Comparison of ENCODE assay signal across 24 mouse cellular contexts in the genomic region with DNA sequence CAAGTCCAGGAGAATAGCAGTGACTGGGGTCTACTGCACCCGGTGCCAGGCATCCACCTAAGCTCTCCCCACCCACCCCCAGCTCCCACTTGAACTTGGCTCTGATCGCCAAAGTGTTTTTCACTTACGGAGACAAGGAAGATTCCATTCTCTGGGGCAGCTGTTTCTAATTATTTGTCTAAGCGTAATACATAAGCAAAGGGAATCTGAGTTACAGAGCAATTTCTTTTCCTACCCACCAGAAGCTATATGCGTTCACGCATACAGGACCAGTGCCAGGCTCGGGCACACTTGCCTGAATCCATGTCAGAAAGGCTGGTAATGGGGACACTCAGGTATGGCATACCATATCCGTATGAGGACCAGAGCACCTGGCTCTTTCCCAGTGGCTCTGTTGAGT.
DNase-seq lines count a peak whose midpoint lies in the region; ATAC-seq and TF ChIP-seq lines count a peak whose summit lies in the region.
"Had no signal": no experiment of that assay in that cellular context is flagged by ENCODE, and none has a peak within 500 bp of the region (broad histone marks: within the 10 kb centered on the region; RNA-seq: fewer than 3 reads in every experiment).

No protein-coding gene starts in this region.

- no peak overlapping the region for H3K4me3 ChIP-seq in lung, embryonic 14.5 days (ENCODE audit: low read depth, low read length)
- no peak overlapping the region for H3K4me3 ChIP-seq in embryonic facial prominence, embryonic 15.5 days (replicated peaks)
- no peak overlapping the region for H3K4me3 ChIP-seq in stomach, embryonic 16.5 days (replicated peaks; ENCODE audit: low read length)
- H3K4me3 ChIP-seq in hindbrain, embryonic 12.5 days, result no peak overlapping the region
- H3K4me3 ChIP-seq: erythroblast, embryonic 14.5 days; forebrain, embryonic 12.5 days; heart, embryonic 15.5 days; hindbrain, embryonic 15.5 days; intestine, embryonic 15.5 days; midbrain, embryonic 10.5 days; myocyte; neural tube, embryonic 13.5 days had no signal

- no peak overlapping the region for H3K4me2 ChIP-seq in lung, embryonic 14.5 days
- H3K4me2 ChIP-seq in embryonic facial prominence, embryonic 15.5 days (replicated peaks), result no peak overlapping the region
- H3K4me2 ChIP-seq in stomach, embryonic 16.5 days (ENCODE audit: low read depth, low read length), result no peak overlapping the region
- no peak overlapping the region for H3K4me2 ChIP-seq in hindbrain, embryonic 12.5 days (replicated peaks)
- H3K4me2 ChIP-seq: forebrain, embryonic 12.5 days; heart, embryonic 15.5 days; hindbrain, embryonic 15.5 days; intestine, embryonic 15.5 days; neural tube, embryonic 13.5 days had no signal

- ATAC-seq in lung, embryonic 14.5 days (ENCODE audit: insufficient read depth), result no peak
- ATAC-seq in embryonic facial prominence, embryonic 15.5 days (ENCODE audit: insufficient number of reproducible peaks, low FRiP score, low TSS enrichment, low read depth), result no peak
- ATAC-seq in stomach, embryonic 16.5 days (ENCODE audit: insufficient read depth, low FRiP score), result no peak
- ATAC-seq in hindbrain, embryonic 12.5 days (ENCODE audit: low FRiP score), result no peak
- ATAC-seq: midbrain, embryonic 16.5 days had no signal

- TF ChIP-seq CTCF in lung, embryonic 14.5 days (IDR thresholded peaks at IDR 0.05; ENCODE audit: low read depth), result no peak

- H3K4me1 ChIP-seq in lung, embryonic 14.5 days (ENCODE audit: insufficient read depth), result peaks cover 14% of the 10 kb centered on the region
- peaks cover 15% of the 10 kb centered on the region for H3K4me1 ChIP-seq in embryonic facial prominence, embryonic 15.5 days
- H3K4me1 ChIP-seq in stomach, embryonic 16.5 days (ENCODE audit: control insufficient read depth, insufficient read depth, low read length), result no peaks in the 10 kb centered on the region
- 0 out of 2 replicates have a peak, but pooled peaks cover 2% of the 10 kb centered on the region for H3K4me1 ChIP-seq in hindbrain, embryonic 12.5 days
- H3K4me1 ChIP-seq: forebrain, embryonic 12.5 days; intestine, embryonic 15.5 days; midbrain, embryonic 10.5 days; neural tube, embryonic 13.5 days had no signal

- no peak overlapping the region for H3K9ac ChIP-seq in lung, embryonic 14.5 days
- H3K9ac ChIP-seq in embryonic facial prominence, embryonic 15.5 days, result no peak overlapping the region
- no peak overlapping the region for H3K9ac ChIP-seq in stomach, embryonic 16.5 days (ENCODE audit: low read length)
- no peak overlapping the region for H3K9ac ChIP-seq in hindbrain, embryonic 12.5 days
- H3K9ac ChIP-seq: forebrain, embryonic 12.5 days; heart, embryonic 15.5 days; hindbrain, embryonic 15.5 days; intestine, embryonic 15.5 days; neural tube, embryonic 13.5 days had no signal

- no peaks in the 10 kb centered on the region for H3K27me3 ChIP-seq in lung, embryonic 14.5 days (ENCODE audit: insufficient read depth, low read length)
- H3K27me3 ChIP-seq in embryonic facial prominence, embryonic 15.5 days, result no peaks in the 10 kb centered on the region
- H3K27me3 ChIP-seq in stomach, embryonic 16.5 days (ENCODE audit: control insufficient read depth, insufficient read depth, low read length), result no peaks in the 10 kb centered on the region
- no peaks in the 10 kb centered on the region for H3K27me3 ChIP-seq in hindbrain, embryonic 12.5 days
- H3K27me3 ChIP-seq: forebrain, embryonic 12.5 days; heart, embryonic 15.5 days; hindbrain, embryonic 15.5 days; intestine, embryonic 15.5 days; neural tube, embryonic 13.5 days had no signal

- DNase-seq in embryo, embryonic 10.5 days (ENCODE audit: low spot score), result peak; percentile 28
- no peak for DNase-seq in embryo, embryonic 9.5 days (ENCODE audit: extremely low spot score)
- DNase-seq in lung, embryonic 14.5 days, result peak; percentile 19
- DNase-seq in lung, adult 18-20 months, result no peak
- no peak for DNase-seq in right cerebral cortex, postnatal 14 days
- DNase-seq: adrenal gland, postnatal 36 days; cerebellum, adult 9-10 months; heart, postnatal 4 days; kidney, postnatal 25 days; right cerebral cortex, postnatal 4 days; thymus, adult 2 months; thymus, postnatal 4 days had no signal

- H3K27ac ChIP-seq in lung, embryonic 14.5 days (ENCODE audit: low read depth), result 0 out of 2 replicates have a peak overlapping the region, but pooled peaks have one; percentile 37
- peak overlapping the region; percentile 28; the same call in 1 of the 2 replicates for H3K27ac ChIP-seq in embryonic facial prominence, embryonic 15.5 days (replicated peaks)
- peak overlapping the region; percentile 52; the same call in 1 of the 2 replicates for H3K27ac ChIP-seq in stomach, embryonic 16.5 days (ENCODE audit: low read length)
- no peak overlapping the region for H3K27ac ChIP-seq in hindbrain, embryonic 12.5 days
- H3K27ac ChIP-seq: forebrain, embryonic 12.5 days; heart, embryonic 15.5 days; hindbrain, embryonic 15.5 days; intestine, embryonic 15.5 days; midbrain, embryonic 10.5 days; neural tube, embryonic 13.5 days had no signal

- 62% methylated on average over 8 of the region's 8 CpGs for WGBS in lung, embryonic 14.5 days
- WGBS in embryonic facial prominence, embryonic 15.5 days, result 41% methylated on average over 8 of the region's 8 CpGs
- 74% methylated on average over 8 of the region's 8 CpGs for WGBS in stomach, embryonic 16.5 days
- 87% methylated on average over 8 of the region's 8 CpGs for WGBS in hindbrain, embryonic 12.5 days

- H3K9me3 ChIP-seq in lung, embryonic 14.5 days (ENCODE audit: low read depth, low read length), result no peaks in the 10 kb centered on the region
- H3K9me3 ChIP-seq in embryonic facial prominence, embryonic 15.5 days (replicated peaks), result no peaks in the 10 kb centered on the region
- H3K9me3 ChIP-seq in stomach, embryonic 16.5 days (replicated peaks; ENCODE audit: control insufficient read depth, low read length), result no peaks in the 10 kb centered on the region
- H3K9me3 ChIP-seq in hindbrain, embryonic 12.5 days (replicated peaks), result no peaks in the 10 kb centered on the region
- H3K9me3 ChIP-seq: forebrain, embryonic 12.5 days; heart, embryonic 15.5 days; hindbrain, embryonic 15.5 days; intestine, embryonic 15.5 days; midbrain, embryonic 10.5 days; neural tube, embryonic 13.5 days had no signal

- no peaks in the 10 kb centered on the region for H3K36me3 ChIP-seq in lung, embryonic 14.5 days (ENCODE audit: insufficient read depth)
- H3K36me3 ChIP-seq in embryonic facial prominence, embryonic 15.5 days, result no peaks in the 10 kb centered on the region
- H3K36me3 ChIP-seq in stomach, embryonic 16.5 days (ENCODE audit: control insufficient read depth, insufficient read depth, low read length), result no peaks in the 10 kb centered on the region
- no peaks in the 10 kb centered on the region for H3K36me3 ChIP-seq in hindbrain, embryonic 12.5 days
- H3K36me3 ChIP-seq: forebrain, embryonic 12.5 days; heart, embryonic 15.5 days; hindbrain, embryonic 15.5 days; intestine, embryonic 15.5 days; midbrain, embryonic 10.5 days; neural tube, embryonic 13.5 days had no signal

Comparison
In these comparisons a context has a peak if more than half of its experiments do, and no peak if none do; other contexts are left out.
1. DNase-seq: peak in embryo, embryonic 10.5 days (single experiment) and lung, embryonic 14.5 days (single experiment); none in embryo, embryonic 9.5 days (single experiment), lung, adult 18-20 months (0 of 2) and right cerebral cortex, postnatal 14 days (single experiment).